Mouse (Mus musculus) ES-E14 (cell line): ENCODE measurements around the gene Spdl1.

Experiments
- MAFK ChIP-seq: IDR thresholded peaks from 2 replicates; pipeline ENCODE4 v1.6.1; 2014; ENCODE audit warnings: mild to moderate bottlenecking, low read depth, low read length, inconsistent platforms; ENCODE audit not compliant: insufficient read depth
- ZC3H11A ChIP-seq: IDR thresholded peaks from 2 replicates; pipeline ENCODE4 v1.6.1; 2012; ENCODE audit warnings: low read depth, mild to moderate bottlenecking, inconsistent platforms, low read length, borderline replicate concordance
- ZNF384 ChIP-seq: IDR thresholded peaks from 2 replicates; pipeline ENCODE4 v1.6.1; 2012; ENCODE audit warnings: low read depth, low read length, inconsistent platforms

DNA sequence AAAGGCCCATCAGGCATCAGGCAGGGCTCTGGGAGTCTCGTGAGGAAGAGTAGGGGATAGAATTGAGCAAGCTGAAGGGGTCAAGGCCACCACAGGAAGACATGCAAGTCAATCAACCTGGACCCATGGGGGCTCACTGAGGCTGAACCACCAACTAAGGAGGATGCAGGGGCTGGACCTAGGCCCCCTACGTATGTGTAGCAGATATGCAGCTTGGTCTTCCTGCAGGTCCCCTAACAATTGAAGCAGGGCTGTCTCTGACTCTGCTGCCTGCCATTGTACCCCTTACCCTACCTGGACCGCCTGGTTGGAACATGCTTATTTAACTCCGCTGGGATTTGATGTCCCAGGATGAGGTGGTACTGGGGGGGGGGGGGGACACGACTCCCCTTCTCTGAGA lies 763 bp downstream of the Spdl1 start:
- no peak for TF ChIP-seq MAFK
- TF ChIP-seq ZNF384: no peak
- TF ChIP-seq ZC3H11A: no peak
